Mouse (Mus musculus) kidney, adult 2 months (tissue): Measurements from ENCODE around the gene 7420426K07Rik.

Source experiments
- CTCF ChIP-seq: fragments of 200-500 bp; conservative IDR thresholded peaks from 2 replicates; pipeline ENCODE4 v1.5.1; 2011; ENCODE audit warnings: low read depth, mild to moderate bottlenecking, control low read depth, low read length, moderate library complexity, mixed read lengths; ENCODE audit not compliant: insufficient read depth, insufficient read length
- POLR2A ChIP-seq: fragments of 200-500 bp; IDR thresholded peaks from one replicate; pipeline ENCODE4 v1.6.1; 2011; ENCODE audit warnings: low read depth, low read length, control low read depth

- TF ChIP-seq POLR2A (no peak), CTCF (no peak)
Measured at GRCm38 (mm10) chr9:98953830-98954229, 50.9 kb downstream of the 7420426K07Rik start.
